Mouse (Mus musculus) hindbrain, postnatal 0 days (tissue): ENCODE results near the gene Dusp8. TPM values are rescaled to one million over a fixed set of nuclear protein-coding genes. Genes with fewer than 3 reads are reported as not detected.

Experiments
- ATAC-seq: fragments of 200-750 bp; cut with Nextera tagmentation; 2 replicates; pipeline ENCODE4 v1.8.0; 2017; ENCODE audit warnings: mild to moderate bottlenecking, moderate TSS enrichment, moderate library complexity
- DNase-seq: peaks from one replicate; pipeline ENCODE4 v3.0.0-alpha.2; 2015; ENCODE audit warnings: low spot score
- H3K27ac ChIP-seq: fragments of 300-500 bp; sonication (generic); 2 replicates; pipeline ENCODE4 v1.5.1; 2014; ENCODE audit warnings: mild to moderate bottlenecking
- H3K27me3 ChIP-seq: fragments of 300-500 bp; sonication (generic); 2 replicates; pipeline ENCODE4 v1.6.1; 2014; ENCODE audit warnings: low read length, mixed read lengths; ENCODE audit not compliant: insufficient read depth
- H3K36me3 ChIP-seq: fragments of 300-500 bp; sonication (generic); 2 replicates; pipeline ENCODE4 v1.6.1; 2014; ENCODE audit warnings: low read length, mixed read lengths; ENCODE audit not compliant: insufficient read depth
- H3K4me1 ChIP-seq: fragments of 300-500 bp; sonication (generic); 2 replicates; pipeline ENCODE4 v1.6.1; 2014; ENCODE audit warnings: antibody characterized with exemption, low read length, mixed read lengths; ENCODE audit not compliant: insufficient read depth
- H3K4me2 ChIP-seq: fragments of 300-500 bp; sonication (generic); 2 replicates; pipeline ENCODE4 v1.6.1; 2014; ENCODE audit warnings: low read depth, mild to moderate bottlenecking, low read length, moderate library complexity, mixed read lengths
- H3K4me3 ChIP-seq: fragments of 300-500 bp; sonication (generic); 2 replicates; pipeline ENCODE4 v1.5.1; 2014; ENCODE audit warnings: low read length
- H3K9ac ChIP-seq: fragments of 300-500 bp; sonication (generic); replicated peaks from 2 replicates; pipeline ENCODE4 v1.6.1; 2014; ENCODE audit warnings: mild to moderate bottlenecking, low read length, moderate library complexity, mixed read lengths
- H3K9me3 ChIP-seq: fragments of 300-500 bp; sonication (generic); 2 replicates; pipeline ENCODE4 v1.6.1; 2016; ENCODE audit warnings: low read length, mixed read lengths
- CTCF ChIP-seq: IDR thresholded peaks from 2 replicates; pipeline ENCODE4 v1.5.1; 2016; ENCODE audit warnings: antibody characterized with exemption, control low read depth, low read depth
- WGBS: fragments of 180-500 bp; shearing (Covaris S2); extraction: QIAGEN DNeasy Blood & Tissue Kit; methylation state at CpG from one replicate; pipeline ENCODE4 v1.1.7; 2014; 5-methylcytosine and 5-hydroxymethylcytosine counted together
- polyA plus RNA-seq: library from polyadenylated mRNA; unstranded; fragments of >200 nt; fragmentation: Nextera tagmentation; extraction: Ambion mirVana; gene quantifications from 2 replicates; pipeline ENCODE4 v1.2.1, GENCODE M21; 2015
- total RNA-seq: library from RNA; depleted of rRNA; stranded (reverse); fragments of >200 nt; gene quantifications from 2 replicates; pipeline ENCODE4 v1.2.3, GENCODE M21; 2014

Dusp8 gene
- total and polyA plus RNA-seq, 2 experiments from 2014 or later: 94.6 to 129 TPM

DNA sequence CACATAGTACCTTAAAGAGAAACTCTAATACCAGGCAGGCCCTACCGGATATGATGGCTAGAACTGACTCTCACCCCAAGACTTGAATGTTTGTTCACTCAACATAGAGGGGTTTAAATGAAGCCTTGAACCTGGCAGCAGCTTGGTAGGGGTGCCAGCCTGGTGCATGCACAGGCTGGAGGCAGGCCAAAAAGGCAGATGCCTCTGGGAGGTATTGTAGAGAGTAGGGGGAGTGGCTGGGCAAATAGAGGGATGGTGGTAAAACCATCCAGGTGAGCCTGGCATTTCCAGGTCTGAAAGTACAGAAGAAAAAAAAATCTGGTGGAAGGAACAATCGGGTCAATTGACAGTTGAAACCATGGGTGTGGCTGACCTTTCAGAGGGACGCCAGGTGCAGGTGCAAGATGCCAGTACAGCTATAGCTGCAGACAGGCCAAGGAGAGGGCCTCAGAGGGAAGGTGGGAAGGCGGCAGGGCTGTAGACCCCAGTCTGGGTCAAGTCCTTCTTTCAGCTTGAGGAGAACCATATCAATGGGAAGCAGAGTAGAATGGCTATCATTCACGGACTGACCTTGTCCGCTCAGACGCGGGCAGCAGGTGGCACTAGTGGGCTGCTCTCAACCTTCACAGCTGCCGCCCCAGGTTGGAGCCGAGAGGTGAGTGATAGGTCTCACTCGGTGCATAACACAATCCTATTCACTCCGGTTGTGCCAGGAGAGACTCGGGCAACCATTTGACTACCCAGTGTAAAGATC is 25.0 kb downstream of the Dusp8 start:
- TF ChIP-seq CTCF: peak; percentile 86
- 0 out of 2 replicates have a peak overlapping the region, but pooled peaks have one; percentile 2 for H3K9ac ChIP-seq
- H3K27ac ChIP-seq: no peak overlapping the region
- ATAC-seq (peak; percentile 81), DNase-seq (peak; percentile 83)
- no peaks in the 10 kb centered on the region for H3K9me3 ChIP-seq
- H3K4me3 ChIP-seq: no peak overlapping the region
- H3K4me2 ChIP-seq: peak overlapping the region; percentile 46
- 13% methylated on average over 13 of the region's 13 CpGs for WGBS
- no peaks in the 10 kb centered on the region for H3K27me3 ChIP-seq
- no peaks in the 10 kb centered on the region for H3K36me3 ChIP-seq
- H3K4me1 ChIP-seq: no peaks in the 10 kb centered on the region

DNA sequence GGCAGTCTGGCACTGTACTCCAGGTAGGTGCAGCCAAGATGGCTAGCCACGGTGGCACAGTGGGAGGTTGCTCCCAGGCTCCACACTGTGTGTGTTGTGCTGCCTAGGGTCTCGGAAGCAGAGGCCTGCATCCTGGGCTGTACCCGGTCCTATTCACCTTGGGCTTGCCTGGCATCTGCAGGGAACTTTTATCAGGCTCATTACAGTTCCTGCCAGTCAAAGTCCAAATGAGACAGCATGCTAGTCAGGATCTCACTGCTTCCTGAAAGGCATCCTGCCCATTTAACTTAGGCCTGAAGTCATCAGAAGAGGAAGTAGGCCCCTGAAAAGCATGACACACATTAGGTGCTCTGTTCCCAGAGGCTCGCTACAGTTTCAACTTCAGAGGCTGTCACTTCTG is 27.2 kb downstream of the Dusp8 start:
- no peak for ATAC-seq
- 71% methylated on average over 4 of the region's 4 CpGs for WGBS
- no peak overlapping the region for H3K27ac ChIP-seq
- no peaks in the 10 kb centered on the region; the same call in 1 of the 2 replicates for H3K27me3 ChIP-seq
- H3K36me3 ChIP-seq: no peaks in the 10 kb centered on the region
- no peak for DNase-seq
- TF ChIP-seq CTCF: no peak
- no peaks in the 10 kb centered on the region for H3K4me1 ChIP-seq
- H3K4me3 ChIP-seq: no peak overlapping the region
- no peak overlapping the region for H3K4me2 ChIP-seq
- H3K9me3 ChIP-seq: no peaks in the 10 kb centered on the region
- no peak overlapping the region for H3K9ac ChIP-seq

DNA sequence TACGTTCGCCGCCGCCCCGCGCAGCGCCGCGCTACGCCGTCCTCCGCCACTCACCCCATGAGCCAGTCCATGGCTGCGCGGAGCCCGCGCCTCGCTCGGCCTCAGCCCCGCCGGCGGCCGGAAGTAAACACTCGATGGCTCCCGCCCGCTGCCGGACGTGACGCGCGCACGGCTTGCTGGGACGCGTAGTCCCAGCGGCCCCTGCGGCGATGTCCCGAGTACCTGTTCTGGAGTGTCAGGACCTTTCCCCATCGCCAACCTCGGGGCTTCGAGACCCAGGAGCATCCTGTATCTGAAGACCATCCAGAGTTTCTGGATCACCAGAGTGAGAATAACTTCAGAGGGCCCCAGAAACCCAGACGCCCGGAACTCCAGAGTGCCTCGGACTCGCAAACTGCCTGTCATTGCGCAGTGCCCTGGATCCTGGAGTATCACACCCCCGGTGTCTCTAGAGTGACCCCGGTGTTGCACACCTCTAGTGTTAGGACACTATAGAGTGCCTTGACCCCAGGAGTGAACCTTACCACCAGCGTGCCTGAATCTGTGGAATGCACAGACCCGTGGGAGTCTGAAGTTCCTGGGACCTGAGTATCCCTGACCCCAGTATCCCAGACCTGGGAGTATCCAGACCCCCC is 34.6 kb downstream of the Dusp8 start, which contains the start of gene Mob2:
TSS of gene Mob2 (minus strand) at position 135 of the 635 bp plus-strand sequence.
- Histone ChIP-seq H3K9ac (peak within 1 kb of the TSS; percentile 79), H3K27me3 (no peaks in the 10 kb centered on the region; the same call in 1 of the 2 replicates), H3K4me3 (peak within 1 kb of the TSS; percentile 74), H3K4me1 (peaks cover 7% of the 10 kb centered on the region; the same call in 1 of the 2 replicates), H3K36me3 (no peaks in the 10 kb centered on the region), H3K27ac (peak within 1 kb of the TSS; percentile 61), H3K4me2 (peak within 1 kb of the TSS; percentile 96), H3K9me3 (no peaks in the 10 kb centered on the region)
- no peak for TF ChIP-seq CTCF
- ATAC-seq (peak; percentile 94), DNase-seq (peak; percentile 95)
- under 1% methylated on average over 45 of the region's 49 CpGs for WGBS

DNA sequence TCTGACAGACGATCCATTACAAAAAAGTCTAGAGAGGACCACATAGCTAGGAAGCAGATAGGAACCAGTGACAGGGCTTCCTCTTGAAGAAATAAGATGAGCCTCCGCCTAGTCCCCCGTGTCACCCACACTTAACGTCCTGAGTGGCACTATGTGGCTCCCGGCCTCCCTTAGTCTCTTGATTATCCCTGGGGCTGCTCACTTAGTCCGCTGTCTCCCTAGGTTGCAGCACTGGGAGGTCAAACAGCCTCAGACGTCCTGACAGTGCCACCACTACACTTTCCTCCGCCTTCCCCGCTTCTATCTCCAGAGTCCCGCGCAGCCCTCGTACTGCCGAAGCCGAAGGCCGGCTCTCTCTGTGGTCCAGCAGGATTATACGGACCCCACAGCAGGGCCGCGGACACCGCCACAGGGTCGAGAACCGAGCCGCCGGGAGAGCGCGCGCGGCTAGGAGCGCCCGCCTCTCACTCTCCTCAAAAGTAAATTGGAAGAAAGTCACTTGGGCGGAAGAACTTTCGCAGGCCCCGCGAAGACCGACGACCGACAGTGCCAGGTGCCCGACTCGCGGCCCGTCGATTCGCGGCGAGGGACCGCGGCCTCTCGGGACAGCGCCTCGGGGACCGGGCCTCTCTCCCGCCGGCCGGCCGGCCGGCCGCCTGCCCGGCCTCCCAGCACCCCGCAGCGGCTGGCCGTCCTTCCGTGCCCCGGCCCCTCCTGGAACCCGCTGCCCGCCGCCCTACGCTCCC is 35.3 kb downstream of the Dusp8 start:
- Histone ChIP-seq H3K9me3 (no peaks in the 10 kb centered on the region), H3K27ac (peak overlapping the region; percentile 61), H3K36me3 (no peaks in the 10 kb centered on the region), H3K9ac (peak overlapping the region; percentile 79), H3K27me3 (no peaks in the 10 kb centered on the region; the same call in 1 of the 2 replicates), H3K4me1 (peaks cover 10% of the 10 kb centered on the region; the same call in 1 of the 2 replicates), H3K4me3 (peak overlapping the region; percentile 74), H3K4me2 (peak overlapping the region; percentile 96)
- 1% methylated on average over 54 of the region's 66 CpGs for WGBS
- TF ChIP-seq CTCF: no peak
- peak; percentile 11 for DNase-seq
- ATAC-seq: peak; percentile 60

DNA sequence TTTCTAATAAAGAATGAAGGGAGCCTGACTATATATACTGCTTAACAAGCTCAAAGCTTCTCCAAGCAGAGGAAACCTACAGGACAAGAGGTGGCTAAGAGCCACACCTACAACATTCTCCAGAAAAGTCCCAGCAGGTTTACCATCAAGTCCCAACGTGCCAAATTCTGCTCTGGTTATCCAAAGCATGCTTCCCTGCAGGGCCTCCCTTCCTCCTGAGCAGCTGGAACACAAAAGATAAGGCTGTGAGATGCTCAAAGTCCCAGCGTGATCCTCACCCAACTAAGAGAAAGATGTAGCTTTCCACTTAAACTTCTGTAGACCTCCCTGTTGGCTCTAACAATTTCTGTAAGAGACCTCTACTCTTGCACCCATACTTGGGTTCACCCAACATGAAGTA is 36.6 kb downstream of the Dusp8 start:
- DNase-seq: no peak
- peaks cover 12% of the 10 kb centered on the region; the same call in 1 of the 2 replicates for H3K4me1 ChIP-seq
- no peaks in the 10 kb centered on the region for H3K36me3 ChIP-seq
- H3K4me3 ChIP-seq: no peak overlapping the region
- 52% methylated on average over 2 of the region's 2 CpGs for WGBS
- no peak for ATAC-seq
- H3K9me3 ChIP-seq: no peaks in the 10 kb centered on the region
- no peak overlapping the region for H3K4me2 ChIP-seq
- H3K27me3 ChIP-seq: no peaks in the 10 kb centered on the region
- no peak overlapping the region for H3K9ac ChIP-seq
- no peak for TF ChIP-seq CTCF
- no peak overlapping the region for H3K27ac ChIP-seq

DNA sequence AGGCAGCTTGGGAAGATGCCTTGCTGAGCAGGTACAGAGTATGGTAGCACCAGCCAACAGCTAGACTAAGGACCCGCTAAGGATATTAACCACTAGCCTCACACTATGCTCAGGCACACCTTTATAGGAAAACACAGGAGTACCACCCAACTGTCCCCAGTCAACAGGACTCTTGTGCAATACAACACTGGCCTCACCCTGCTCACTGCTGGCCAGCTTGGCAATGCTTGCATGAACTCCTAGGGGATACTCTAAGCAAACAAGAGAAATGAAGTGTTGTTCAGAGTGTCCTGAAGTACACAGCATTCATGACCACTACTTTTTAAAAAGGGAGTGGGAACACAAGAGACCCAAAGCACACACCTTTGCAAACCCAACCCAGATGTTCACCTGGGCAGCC is 38.5 kb downstream of the Dusp8 start:
- Histone ChIP-seq H3K36me3 (no peaks in the 10 kb centered on the region), H3K9ac (no peak overlapping the region), H3K4me2 (no peak overlapping the region), H3K27ac (no peak overlapping the region), H3K4me1 (peaks cover 12% of the 10 kb centered on the region; the same call in 1 of the 2 replicates), H3K27me3 (no peaks in the 10 kb centered on the region), H3K4me3 (no peak overlapping the region), H3K9me3 (no peaks in the 10 kb centered on the region)
- no peak for ATAC-seq
- no peak for DNase-seq
- WGBS: 96% methylated on average over 1 of the region's 1 CpGs
- TF ChIP-seq CTCF: no peak
